Mouse (Mus musculus) effector memory CD4-positive, alpha-beta T cell, adult 7 months (primary cell): ENCODE data around the gene Abcb1b. TPM values are rescaled to one million over a fixed set of nuclear protein-coding genes. Genes with fewer than 3 reads are reported as not detected.

Experiments used
- polyA plus RNA-seq: library from polyadenylated mRNA; unstranded; fragments of 100-300 nt; shearing (Covaris generic); gene quantifications from one replicate; pipeline ENCODE4 v1.2.1, GENCODE M21; 2017

Gene Abcb1b
- polyA plus RNA-seq = 75.0 TPM

GRCm38 (mm10) chr5:8797987-8798751 lies at the start of gene Abcb1b:
Gene Abcb1b, plus strand, starts transcription at chr5:8798147.

GRCm38 (mm10) chr5:8893300-8894103 lies 95.6 kb downstream of the Abcb1b start, which contains the start of gene Abcb4:
Gene Abcb4, plus strand, starts transcription at chr5:8893717.

Other genes starting within 250 kb of the Abcb1b start
- 26.6 TPM for gene Rundc3b, start 175.2 kb upstream of the Abcb1b start, polyA plus RNA-seq
- gene Abcb1a, start 138.1 kb upstream of the Abcb1b start, polyA plus RNA-seq = 85.5 TPM
- not detected for gene Abcb4, start 95.6 kb downstream of the Abcb1b start, polyA plus RNA-seq
- 82.4 TPM for gene Crot, start 199.2 kb downstream of the Abcb1b start, polyA plus RNA-seq